Mouse (Mus musculus): Measurements from ENCODE around the gene Wdfy4.

- TF ChIP-seq CTCF (IDR thresholded peaks at IDR 0.05; ENCODE audit: low read depth, low read length) (no peak), POLR2AphosphoS5 (IDR thresholded peaks at IDR 0.05; ENCODE audit: insufficient replicate concordance, low read depth, low read length) (no peak), GATA1 (IDR thresholded peaks at IDR 0.05; ENCODE audit: borderline replicate concordance, low read length) (no peak)
Measured at GRCm38 (mm10) chr14:33101609-33102008, 83.7 kb downstream of the Wdfy4 start.

Data from G1E (cell line).